8 mouse cellular contexts compared by ENCODE assay signal in genomic region chrX:35888087-35888895, GRCm38 (mm10). TPM values are rescaled to one million over a fixed set of nuclear protein-coding genes. Genes with fewer than 3 reads are reported as not detected.
DNase-seq lines count a peak whose midpoint lies in the region; ATAC-seq and TF ChIP-seq lines count a peak whose summit lies in the region.

Dock11 (plus strand) TSS chrX:35888832.

- 10% methylated on average over 33 of the region's 38 CpGs for WGBS in bone marrow, adult 2 months
- WGBS in heart, embryonic 12.5 days = 15% methylated on average over 36 of the region's 38 CpGs
- WGBS in kidney, embryonic 16.5 days = 17% methylated on average over 25 of the region's 38 CpGs
- 7% methylated on average over 31 of the region's 38 CpGs for WGBS in liver, embryonic 12.5 days (ENCODE audit: insufficient replicate concordance)

- no peaks in the 10 kb centered on the region for H3K36me3 ChIP-seq in erythroblast, embryonic 14.5 days (ENCODE audit: control insufficient read depth)
- H3K36me3 ChIP-seq in heart, embryonic 12.5 days = no peaks in the 10 kb centered on the region
- no peaks in the 10 kb centered on the region for H3K36me3 ChIP-seq in kidney, embryonic 16.5 days (ENCODE audit: insufficient read depth, low read length)
- no peaks in the 10 kb centered on the region for H3K36me3 ChIP-seq in liver, embryonic 12.5 days
- H3K36me3 ChIP-seq in myocyte (ENCODE audit: control insufficient read depth, insufficient read depth) = no peaks in the 10 kb centered on the region

- peak within 1 kb of the TSS; percentile 73 for H3K9ac ChIP-seq in heart, embryonic 12.5 days
- H3K9ac ChIP-seq in kidney, embryonic 16.5 days (replicated peaks; ENCODE audit: low read length) = peak within 1 kb of the TSS; percentile 73
- peak within 1 kb of the TSS; percentile 35 for H3K9ac ChIP-seq in liver, embryonic 12.5 days

- peak within 1 kb of the TSS; percentile 75 for H3K4me2 ChIP-seq in heart, embryonic 12.5 days
- peak within 1 kb of the TSS; percentile 67 for H3K4me2 ChIP-seq in kidney, embryonic 16.5 days (replicated peaks; ENCODE audit: low read depth, low read length)
- peak within 1 kb of the TSS; percentile 65 for H3K4me2 ChIP-seq in liver, embryonic 12.5 days
- peak within 1 kb of the TSS; percentile 69 for H3K4me2 ChIP-seq in myocyte (ENCODE audit: low read depth)

- peak; percentile 51; the same call in 1 of the 2 replicates for TF ChIP-seq POLR2A in bone marrow, adult 2 months (IDR thresholded peaks at IDR 0.05; ENCODE audit: borderline replicate concordance, control insufficient read depth, low read depth, low read length)
- peak; percentile 55 for TF ChIP-seq POLR2A in myocyte (IDR thresholded peaks at IDR 0.05; ENCODE audit: insufficient read length, low read depth)

- peak within 1 kb of the TSS; percentile 95 for H3K27ac ChIP-seq in bone marrow, adult 2 months (ENCODE audit: control insufficient read depth, insufficient read depth, low read depth, low read length, poor library complexity)
- peak within 1 kb of the TSS; percentile 49 for H3K27ac ChIP-seq in heart, embryonic 12.5 days (ENCODE audit: poor library complexity, severe bottlenecking)
- H3K27ac ChIP-seq in kidney, embryonic 16.5 days (ENCODE audit: low read length) = peak within 1 kb of the TSS; percentile 38
- H3K27ac ChIP-seq in liver, embryonic 12.5 days = no peak within 1 kb of the TSS

- TF ChIP-seq CTCF in bone marrow, adult 2 months (IDR thresholded peaks at IDR 0.05; ENCODE audit: control insufficient read depth, insufficient read depth, low read length) = no peak

- peaks cover 22% of the 10 kb centered on the region for H3K27me3 ChIP-seq in erythroblast, embryonic 14.5 days (ENCODE audit: control insufficient read depth)
- 0 out of 2 replicates have a peak, but pooled peaks cover 6% of the 10 kb centered on the region for H3K27me3 ChIP-seq in heart, embryonic 12.5 days (replicated peaks)
- H3K27me3 ChIP-seq in kidney, embryonic 16.5 days (ENCODE audit: insufficient read depth, low read length) = no peaks in the 10 kb centered on the region
- H3K27me3 ChIP-seq in liver, embryonic 12.5 days (replicated peaks) = peaks cover 28% of the 10 kb centered on the region
- no peaks in the 10 kb centered on the region for H3K27me3 ChIP-seq in myocyte (ENCODE audit: control insufficient read depth, insufficient read depth, insufficient read length)

- peaks cover 17% of the 10 kb centered on the region for H3K79me2 ChIP-seq in myocyte (ENCODE audit: control insufficient read depth, insufficient read depth)

- no peaks in the 10 kb centered on the region for H3K9me3 ChIP-seq in erythroblast, embryonic 14.5 days (ENCODE audit: control insufficient read depth, low read length)
- peaks cover 2% of the 10 kb centered on the region; the same call in 1 of the 2 replicates for H3K9me3 ChIP-seq in heart, embryonic 12.5 days (replicated peaks)
- no peaks in the 10 kb centered on the region for H3K9me3 ChIP-seq in kidney, embryonic 16.5 days (ENCODE audit: low read length)
- H3K9me3 ChIP-seq in liver, embryonic 12.5 days (replicated peaks) = no peaks in the 10 kb centered on the region

- peak; percentile 85 for ATAC-seq in heart, embryonic 12.5 days (ENCODE audit: insufficient number of reproducible peaks, low FRiP score)
- peak; percentile 92 for ATAC-seq in kidney, embryonic 16.5 days (ENCODE audit: low FRiP score, low TSS enrichment)
- peak; percentile 58 for ATAC-seq in liver, embryonic 12.5 days

- no peaks in the 10 kb centered on the region; the same call in 1 of the 2 replicates for H3K4me1 ChIP-seq in bone marrow, adult 2 months (ENCODE audit: control insufficient read depth, insufficient read depth, low read length)
- no peaks in the 10 kb centered on the region for H3K4me1 ChIP-seq in erythroblast, embryonic 14.5 days (ENCODE audit: control insufficient read depth)
- H3K4me1 ChIP-seq in heart, embryonic 12.5 days (replicated peaks) = 0 out of 2 replicates have a peak, but pooled peaks cover 4% of the 10 kb centered on the region
- 0 out of 2 replicates have a peak, but pooled peaks cover 2% of the 10 kb centered on the region for H3K4me1 ChIP-seq in kidney, embryonic 16.5 days (ENCODE audit: insufficient read depth, low read length)
- no peaks in the 10 kb centered on the region for H3K4me1 ChIP-seq in liver, embryonic 12.5 days

- peak within 1 kb of the TSS; percentile 91 for H3K4me3 ChIP-seq in bone marrow, adult 2 months (replicated peaks; ENCODE audit: control insufficient read depth, low read depth, low read length)
- H3K4me3 ChIP-seq in erythroblast, embryonic 14.5 days (replicated peaks) = peak within 1 kb of the TSS; percentile 35
- H3K4me3 ChIP-seq in heart, embryonic 12.5 days = peak within 1 kb of the TSS; percentile 71
- peak within 1 kb of the TSS; percentile 62 for H3K4me3 ChIP-seq in kidney, embryonic 16.5 days (ENCODE audit: low read length)
- H3K4me3 ChIP-seq in liver, embryonic 12.5 days = peak within 1 kb of the TSS; percentile 52
- peak within 1 kb of the TSS; percentile 54 for H3K4me3 ChIP-seq in myocyte

- peak within 1 kb of the TSS; percentile 53 for H3ac ChIP-seq in myocyte (ENCODE audit: control insufficient read depth, insufficient read length)

- DNase-seq in CD4-positive helper T cell, adult 2 months (ENCODE audit: low read depth, low spot score) = peak; percentile 88
- DNase-seq in spleen, postnatal 4 days (ENCODE audit: low spot score in 2 of 2) = peak; percentile 62 to 79

TF ChIP-seq in myocyte, 11 proteins besides CTCF, POLR2A, EP300 and RAD21:
- TF ChIP-seq TCF12 (IDR thresholded peaks at IDR 0.05; ENCODE audit: insufficient read depth, poor library complexity, severe bottlenecking) (no peak), CEBPB (IDR thresholded peaks at IDR 0.05; ENCODE audit: insufficient read depth, poor library complexity, severe bottlenecking) (no peak), E2F4 (IDR thresholded peaks at IDR 0.05; ENCODE audit: insufficient read depth) (no peak), SRF (IDR thresholded peaks at IDR 0.05; ENCODE audit: control insufficient read depth, insufficient read length, low read depth) (no peak), MAX (IDR thresholded peaks at IDR 0.05; ENCODE audit: low read depth) (no peak), MYOG (IDR thresholded peaks at IDR 0.05; ENCODE audit: control insufficient read depth in 1 of 3, insufficient read depth in 1 of 3, insufficient read length in 2 of 3, low read depth in 2 of 3) (no peak), POLR2AphosphoS2 (IDR thresholded peaks at IDR 0.05; ENCODE audit: insufficient read length, low read depth) (no peak), USF1 (IDR thresholded peaks at IDR 0.05; ENCODE audit: low read depth) (no peak), REST (IDR thresholded peaks at IDR 0.05; ENCODE audit: insufficient read depth, insufficient read length) (no peak), TCF3 (IDR thresholded peaks at IDR 0.05; ENCODE audit: insufficient read length, low read depth) (no peak), MYOD1 (IDR thresholded peaks at IDR 0.05; ENCODE audit: control insufficient read depth in 1 of 3, insufficient read length in 2 of 3, low read depth in 2 of 3) (no peak)

RNA-seq across cellular contexts. Expression of gene Dock11, which starts in this region (rescaled TPM):
- 7.7 and 10.7 TPM in 2 replicates for polyA plus RNA-seq in bone marrow, adult 2 months (2011; ENCODE audit: insufficient read depth, insufficient read length, low replicate concordance, missing spikeins)
- polyA plus RNA-seq in erythroblast, embryonic 14.5 days (2012) = not detected in 2 replicates
- polyA plus RNA-seq in heart, embryonic 12.5 days (2016; fragmentation: Nextera tagmentation; extraction: Ambion mirVana) = 12.1 and 12.9 TPM in 2 replicates
- 10.9 and 12.0 TPM in 2 replicates for polyA plus RNA-seq in kidney, embryonic 16.5 days (2015; fragmentation: Nextera tagmentation; extraction: Ambion mirVana)
- 5.2 and 5.7 TPM in 2 replicates for polyA plus RNA-seq in liver, embryonic 12.5 days (2016; fragmentation: Nextera tagmentation; extraction: Ambion mirVana)
- 6.2 TPM for polyA plus RNA-seq in myocyte (2012; fragmentation: generic; extraction: Trizol)

Comparison
In these comparisons a context has a peak if more than half of its experiments do, and no peak if none do; other contexts are left out.
1. H3K4me3 ChIP-seq: peak in every context shown above with its lines; median percentile 91 in bone marrow, adult 2 months; 71 in heart, embryonic 12.5 days; 62 in kidney, embryonic 16.5 days; 54 in myocyte; 52 in liver, embryonic 12.5 days; 35 in erythroblast, embryonic 14.5 days.